8 mouse cellular contexts compared by ENCODE assay signal in the genomic region with DNA sequence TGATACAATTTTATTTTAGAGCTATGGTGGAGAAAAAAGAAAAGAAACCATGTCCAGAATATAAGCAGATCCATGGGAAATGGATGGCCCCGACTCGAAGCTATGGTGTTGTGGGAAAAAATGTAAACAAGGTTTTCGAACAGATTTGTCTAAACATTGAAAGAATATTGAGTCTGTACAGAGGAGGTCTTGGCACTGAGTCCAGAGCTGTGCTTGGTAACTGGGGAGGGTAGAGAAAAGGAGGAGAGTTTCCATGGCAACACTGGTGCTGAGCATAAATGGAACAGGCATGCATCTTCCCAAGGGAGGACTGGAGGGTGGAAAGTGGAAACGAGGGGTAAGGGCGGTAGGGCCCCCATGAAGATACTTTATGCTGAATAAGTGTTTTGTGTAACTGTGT.
DNase-seq lines count a peak whose midpoint lies in the region; ATAC-seq lines count a peak whose summit lies in the region.
"Had no signal": no experiment of that assay in that cellular context is flagged by ENCODE, and none has a peak within 500 bp of the region (broad histone marks: within the 10 kb centered on the region; RNA-seq: fewer than 3 reads in every experiment).

No protein-coding gene starts in this region.

- no peak overlapping the region for H3K4me3 ChIP-seq in forebrain, embryonic 11.5 days (ENCODE audit: low read depth, low read length)
- no peak overlapping the region for H3K4me3 ChIP-seq in neural tube, embryonic 12.5 days
- H3K4me3 ChIP-seq in liver, embryonic 12.5 days, result no peak overlapping the region
- H3K4me3 ChIP-seq: limb, embryonic 15.5 days had no signal

- peak; percentile 76 for ATAC-seq in forebrain, embryonic 11.5 days (replicated peaks; ENCODE audit: low FRiP score)
- peak; percentile 77 for ATAC-seq in neural tube, embryonic 12.5 days (ENCODE audit: low FRiP score, low read depth)
- ATAC-seq in liver, embryonic 12.5 days, result no peak
- ATAC-seq in erythroid progenitor cell, adult 5-6 weeks (replicated peaks; ENCODE audit: low FRiP score, poor library complexity, severe bottlenecking), result no peak

- 14% methylated on average over 5 of the region's 5 CpGs for WGBS in forebrain, embryonic 11.5 days
- 13% methylated on average over 5 of the region's 5 CpGs for WGBS in neural tube, embryonic 12.5 days
- WGBS in liver, embryonic 12.5 days (ENCODE audit: insufficient replicate concordance), result 63% methylated on average over 5 of the region's 5 CpGs

- H3K9ac ChIP-seq in forebrain, embryonic 11.5 days (ENCODE audit: low read length), result no peak overlapping the region
- H3K9ac ChIP-seq in neural tube, embryonic 12.5 days, result no peak overlapping the region
- H3K9ac ChIP-seq in liver, embryonic 12.5 days, result no peak overlapping the region
- H3K9ac ChIP-seq: limb, embryonic 15.5 days had no signal

- no peaks in the 10 kb centered on the region for H3K36me3 ChIP-seq in forebrain, embryonic 11.5 days (ENCODE audit: control insufficient read depth, insufficient read depth, low read length)
- H3K36me3 ChIP-seq in neural tube, embryonic 12.5 days, result no peaks in the 10 kb centered on the region
- no peaks in the 10 kb centered on the region for H3K36me3 ChIP-seq in liver, embryonic 12.5 days
- H3K36me3 ChIP-seq: limb, embryonic 15.5 days had no signal

- peak overlapping the region; percentile 25; the same call in 1 of the 2 replicates for H3K27ac ChIP-seq in forebrain, embryonic 11.5 days (ENCODE audit: low read depth, low read length)
- no peak overlapping the region for H3K27ac ChIP-seq in neural tube, embryonic 12.5 days
- no peak overlapping the region for H3K27ac ChIP-seq in liver, embryonic 12.5 days
- H3K27ac ChIP-seq: limb, embryonic 15.5 days had no signal

- no peaks in the 10 kb centered on the region; the same call in 1 of the 2 replicates for H3K4me1 ChIP-seq in forebrain, embryonic 11.5 days (replicated peaks; ENCODE audit: control insufficient read depth, insufficient read depth, low read length)
- H3K4me1 ChIP-seq in neural tube, embryonic 12.5 days, result peaks cover 6% of the 10 kb centered on the region
- no peaks in the 10 kb centered on the region for H3K4me1 ChIP-seq in liver, embryonic 12.5 days

- no peaks in the 10 kb centered on the region for H3K27me3 ChIP-seq in forebrain, embryonic 11.5 days (ENCODE audit: control insufficient read depth, insufficient read depth, low read length)
- no peaks in the 10 kb centered on the region for H3K27me3 ChIP-seq in neural tube, embryonic 12.5 days (replicated peaks)
- H3K27me3 ChIP-seq in liver, embryonic 12.5 days (replicated peaks), result no peaks in the 10 kb centered on the region
- H3K27me3 ChIP-seq: limb, embryonic 15.5 days had no signal

- H3K4me2 ChIP-seq in forebrain, embryonic 11.5 days (ENCODE audit: low read depth, low read length, severe bottlenecking), result no peak overlapping the region
- H3K4me2 ChIP-seq in neural tube, embryonic 12.5 days (replicated peaks), result peak overlapping the region; percentile 24
- no peak overlapping the region for H3K4me2 ChIP-seq in liver, embryonic 12.5 days
- H3K4me2 ChIP-seq: limb, embryonic 15.5 days had no signal

- H3K9me3 ChIP-seq in forebrain, embryonic 11.5 days (ENCODE audit: control insufficient read depth, low read length), result no peaks in the 10 kb centered on the region
- H3K9me3 ChIP-seq in neural tube, embryonic 12.5 days, result no peaks in the 10 kb centered on the region; the same call in 1 of the 2 replicates
- H3K9me3 ChIP-seq in liver, embryonic 12.5 days (replicated peaks), result no peaks in the 10 kb centered on the region
- H3K9me3 ChIP-seq: limb, embryonic 15.5 days had no signal

- DNase-seq in embryo, embryonic 10 days (ENCODE audit: low spot score), result peak; percentile 83
- DNase-seq in forebrain, embryonic 11.5 days (ENCODE audit: low spot score), result peak; percentile 55
- DNase-seq in layer of hippocampus, postnatal 10 days (ENCODE audit: low spot score in 2 of 2), result peak; percentile 21 to 43
- no peak for DNase-seq in kidney, postnatal 4 days

Comparison
In these comparisons a context has a peak if more than half of its experiments do, and no peak if none do; other contexts are left out.
1. DNase-seq: peak in embryo, embryonic 10 days (single experiment), forebrain, embryonic 11.5 days (single experiment) and layer of hippocampus, postnatal 10 days (2 of 2); none in kidney, postnatal 4 days (0 of 2).
2. ATAC-seq: peak in forebrain, embryonic 11.5 days (single experiment) and neural tube, embryonic 12.5 days (single experiment); none in liver, embryonic 12.5 days (single experiment) and erythroid progenitor cell, adult 5-6 weeks (single experiment).